Mouse (Mus musculus) C2C12 (cell line): Measurements from ENCODE around the gene Stat5a.

Experiments used
- CEBPB ChIP-seq: IDR thresholded peaks from one replicate; pipeline ENCODE4 v1.6.1; 2011; ENCODE audit warnings: low read depth, mild to moderate bottlenecking, control low read depth, moderate library complexity
- CTCF ChIP-seq: IDR thresholded peaks from one replicate; pipeline ENCODE4 v1.5.1; 2011; ENCODE audit not compliant: control insufficient read depth, insufficient read depth, insufficient read length
- MAX ChIP-seq: IDR thresholded peaks from one replicate; pipeline ENCODE4 v1.6.1; 2011; ENCODE audit warnings: mild to moderate bottlenecking, control low read depth
- MYOD1 ChIP-seq: IDR thresholded peaks from one replicate; pipeline ENCODE4 v1.6.1; 2011; ENCODE audit warnings: low read depth; ENCODE audit not compliant: control insufficient read depth, insufficient read length
- MYOG ChIP-seq: IDR thresholded peaks from one replicate; pipeline ENCODE4 v1.6.1; 2011; ENCODE audit not compliant: control insufficient read depth, insufficient read length; ENCODE audit errors: extremely low read depth
- USF1 ChIP-seq: IDR thresholded peaks from one replicate; pipeline ENCODE4 v1.6.1; 2011; ENCODE audit warnings: low read depth, mild to moderate bottlenecking, control low read depth, moderate library complexity

- TF ChIP-seq CTCF (no peak), USF1 (no peak), CEBPB (no peak), MYOG (no peak), MAX (no peak), MYOD1 (no peak)
Measured at GRCm38 (mm10) chr11:100885472-100885871, 26.3 kb downstream of the Stat5a start.
